Mouse (Mus musculus) hindbrain, postnatal 0 days (tissue): ENCODE results near the gene Osmr. TPM values are rescaled to one million over a fixed set of nuclear protein-coding genes. Genes with fewer than 3 reads are reported as not detected.

Experiments
- ATAC-seq: fragments of 200-750 bp; cut with Nextera tagmentation; 2 replicates; pipeline ENCODE4 v1.8.0; 2017; ENCODE audit warnings: mild to moderate bottlenecking, moderate TSS enrichment, moderate library complexity
- DNase-seq: peaks from one replicate; pipeline ENCODE4 v3.0.0-alpha.2; 2015; ENCODE audit warnings: low spot score
- H3K27ac ChIP-seq: fragments of 300-500 bp; sonication (generic); 2 replicates; pipeline ENCODE4 v1.5.1; 2014; ENCODE audit warnings: mild to moderate bottlenecking
- H3K27me3 ChIP-seq: fragments of 300-500 bp; sonication (generic); 2 replicates; pipeline ENCODE4 v1.6.1; 2014; ENCODE audit warnings: low read length, mixed read lengths; ENCODE audit not compliant: insufficient read depth
- H3K36me3 ChIP-seq: fragments of 300-500 bp; sonication (generic); 2 replicates; pipeline ENCODE4 v1.6.1; 2014; ENCODE audit warnings: low read length, mixed read lengths; ENCODE audit not compliant: insufficient read depth
- H3K4me1 ChIP-seq: fragments of 300-500 bp; sonication (generic); 2 replicates; pipeline ENCODE4 v1.6.1; 2014; ENCODE audit warnings: antibody characterized with exemption, low read length, mixed read lengths; ENCODE audit not compliant: insufficient read depth
- H3K4me2 ChIP-seq: fragments of 300-500 bp; sonication (generic); 2 replicates; pipeline ENCODE4 v1.6.1; 2014; ENCODE audit warnings: low read depth, mild to moderate bottlenecking, low read length, moderate library complexity, mixed read lengths
- H3K4me3 ChIP-seq: fragments of 300-500 bp; sonication (generic); 2 replicates; pipeline ENCODE4 v1.5.1; 2014; ENCODE audit warnings: low read length
- H3K9ac ChIP-seq: fragments of 300-500 bp; sonication (generic); replicated peaks from 2 replicates; pipeline ENCODE4 v1.6.1; 2014; ENCODE audit warnings: mild to moderate bottlenecking, low read length, moderate library complexity, mixed read lengths
- H3K9me3 ChIP-seq: fragments of 300-500 bp; sonication (generic); 2 replicates; pipeline ENCODE4 v1.6.1; 2016; ENCODE audit warnings: low read length, mixed read lengths
- CTCF ChIP-seq: IDR thresholded peaks from 2 replicates; pipeline ENCODE4 v1.5.1; 2016; ENCODE audit warnings: antibody characterized with exemption, control low read depth, low read depth
- WGBS: fragments of 180-500 bp; shearing (Covaris S2); extraction: QIAGEN DNeasy Blood & Tissue Kit; methylation state at CpG from one replicate; pipeline ENCODE4 v1.1.7; 2014; 5-methylcytosine and 5-hydroxymethylcytosine counted together
- polyA plus RNA-seq: library from polyadenylated mRNA; unstranded; fragments of >200 nt; fragmentation: Nextera tagmentation; extraction: Ambion mirVana; gene quantifications from 2 replicates; pipeline ENCODE4 v1.2.1, GENCODE M21; 2015
- total RNA-seq: library from RNA; depleted of rRNA; stranded (reverse); fragments of >200 nt; gene quantifications from 2 replicates; pipeline ENCODE4 v1.2.3, GENCODE M21; 2014; rRNA removed

The Osmr gene
- total RNA-seq (2.2 and 2.7 TPM in 2 replicates), polyA plus RNA-seq (1.8 and 2.4 TPM in 2 replicates)

DNA sequence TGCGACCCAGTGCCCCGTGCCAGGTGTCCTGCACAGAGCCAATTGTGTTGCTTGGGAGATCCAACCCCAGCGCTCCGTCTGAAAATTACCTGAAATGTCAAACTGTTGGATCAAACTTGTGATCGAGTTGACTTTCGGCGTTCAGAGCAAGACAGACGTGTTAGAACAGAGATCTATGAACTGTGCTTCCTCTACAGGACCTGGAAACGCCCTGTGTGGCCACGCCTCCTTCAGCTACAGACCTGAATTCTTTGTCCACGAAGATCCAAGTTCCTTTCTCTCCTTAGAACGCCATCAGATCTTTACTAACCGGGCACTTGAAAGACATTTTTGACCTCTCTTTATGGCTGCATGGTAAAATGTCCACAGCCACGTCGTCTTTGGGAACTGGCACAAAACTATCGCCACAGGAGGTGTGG lies at the start of gene Osmr:
Gene Osmr (minus strand): TSS at position 369 of the 419 bp plus-strand sequence.
- no peaks in the 10 kb centered on the region for H3K9me3 ChIP-seq
- H3K4me3 ChIP-seq = peak within 1 kb of the TSS; percentile 41
- H3K4me2 ChIP-seq = peak within 1 kb of the TSS; percentile 65
- H3K9ac ChIP-seq = peak within 1 kb of the TSS; percentile 40
- H3K27ac ChIP-seq = 0 out of 2 replicates have a peak within 1 kb of the TSS, but pooled peaks have one; percentile 41
- DNase-seq = no peak
- TF ChIP-seq CTCF = no peak
- H3K4me1 ChIP-seq = peaks cover 4% of the 10 kb centered on the region; the same call in 1 of the 2 replicates
- 0 out of 2 replicates have a peak, but pooled peaks have one; percentile 18 for ATAC-seq
- H3K36me3 ChIP-seq = no peaks in the 10 kb centered on the region
- whole genome bisulfite sequencing = 10% methylated on average over 16 of the region's 16 CpGs
- peaks cover 7% of the 10 kb centered on the region; the same call in 1 of the 2 replicates for H3K27me3 ChIP-seq

DNA sequence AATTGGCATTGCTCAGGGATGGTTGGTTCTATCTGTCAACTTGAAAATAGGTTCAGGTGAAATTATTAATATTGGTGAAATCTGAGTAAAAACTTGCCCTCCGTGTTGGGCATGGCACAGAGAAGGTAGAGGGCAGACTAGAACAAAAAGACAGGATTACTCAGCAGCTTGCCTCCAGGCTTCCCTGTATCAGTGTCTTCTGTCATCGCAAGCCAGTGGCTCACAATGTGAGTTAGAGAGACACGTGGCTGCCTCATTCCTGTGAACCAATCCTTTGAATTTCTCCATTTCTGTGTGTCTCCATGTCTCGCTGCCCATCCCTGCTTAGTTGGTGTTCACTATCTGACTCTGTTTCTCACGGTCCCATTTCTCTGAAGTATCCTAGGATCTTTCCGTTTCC lies 44.6 kb upstream of the Osmr start:
- Histone ChIP-seq H3K9me3 (no peaks in the 10 kb centered on the region), H3K36me3 (no peaks in the 10 kb centered on the region), H3K4me1 (no peaks in the 10 kb centered on the region), H3K4me3 (no peak overlapping the region), H3K9ac (no peak overlapping the region), H3K27ac (no peak overlapping the region), H3K27me3 (no peaks in the 10 kb centered on the region), H3K4me2 (no peak overlapping the region)
- DNase-seq (no peak), ATAC-seq (no peak)
- TF ChIP-seq CTCF = no peak
- WGBS = 85% methylated on average over 6 of the region's 6 CpGs

GRCm38 (mm10) chr15:6914163-6914562 lies 39.4 kb upstream of the Osmr start:
- H3K36me3 ChIP-seq = no peaks in the 10 kb centered on the region
- H3K9me3 ChIP-seq = no peaks in the 10 kb centered on the region
- no peak for TF ChIP-seq CTCF
- ATAC-seq (no peak), DNase-seq (no peak)
- H3K27ac ChIP-seq = no peak overlapping the region
- H3K4me3 ChIP-seq = no peak overlapping the region
- no peaks in the 10 kb centered on the region for H3K4me1 ChIP-seq
- H3K4me2 ChIP-seq = no peak overlapping the region
- no peaks in the 10 kb centered on the region for H3K27me3 ChIP-seq
- H3K9ac ChIP-seq = no peak overlapping the region
- WGBS = 73% methylated on average over 6 of the region's 6 CpGs

DNA sequence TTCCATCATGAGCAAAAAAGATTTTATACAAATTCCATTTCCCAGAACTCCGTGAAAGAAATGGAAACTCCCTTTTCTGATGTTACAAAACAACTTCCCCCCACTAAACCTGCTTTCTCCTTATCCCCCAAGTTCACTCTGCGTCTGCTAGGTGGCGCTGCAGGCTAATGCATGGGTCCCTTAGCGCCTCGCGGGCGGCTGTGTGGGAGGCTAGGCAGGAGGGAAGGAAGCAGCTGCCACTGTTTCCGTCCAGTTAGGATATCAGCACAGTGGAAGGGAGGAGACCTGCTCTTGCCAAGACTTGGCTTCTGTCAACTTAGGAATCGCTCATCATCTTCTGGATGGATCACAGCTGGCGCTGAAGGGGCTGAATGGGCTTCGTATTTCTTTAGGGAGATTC lies 34.9 kb upstream of the Osmr start:
- TF ChIP-seq CTCF = peak; percentile 99
- ATAC-seq (peak; percentile 94), DNase-seq (peak; percentile 95)
- H3K4me1 ChIP-seq = no peaks in the 10 kb centered on the region
- 3% methylated on average over 11 of the region's 11 CpGs for WGBS
- H3K9ac ChIP-seq = no peak overlapping the region
- peak overlapping the region; percentile 44 for H3K4me2 ChIP-seq
- H3K36me3 ChIP-seq = no peaks in the 10 kb centered on the region
- H3K9me3 ChIP-seq = no peaks in the 10 kb centered on the region
- no peak overlapping the region for H3K4me3 ChIP-seq
- H3K27ac ChIP-seq = no peak overlapping the region
- no peaks in the 10 kb centered on the region for H3K27me3 ChIP-seq

- no peaks in the 10 kb centered on the region for H3K36me3 ChIP-seq
- H3K4me1 ChIP-seq = no peaks in the 10 kb centered on the region
- DNase-seq (no peak), ATAC-seq (no peak)
- no peak for TF ChIP-seq CTCF
- WGBS = 66% methylated on average over 14 of the region's 14 CpGs
- no peaks in the 10 kb centered on the region for H3K27me3 ChIP-seq
- H3K9me3 ChIP-seq = no peaks in the 10 kb centered on the region
- H3K4me2 ChIP-seq = no peak overlapping the region
- no peak overlapping the region for H3K4me3 ChIP-seq
- H3K27ac ChIP-seq = no peak overlapping the region
- no peak overlapping the region for H3K9ac ChIP-seq
Measured at GRCm38 (mm10) chr15:6909084-6909483, 34.3 kb upstream of the Osmr start.

GRCm38 (mm10) chr15:6908601-6909000 lies 33.8 kb upstream of the Osmr start:
- H3K4me2 ChIP-seq = no peak overlapping the region
- ATAC-seq (no peak), DNase-seq (no peak)
- no peak overlapping the region for H3K9ac ChIP-seq
- WGBS = 65% methylated on average over 5 of the region's 5 CpGs
- H3K27ac ChIP-seq = no peak overlapping the region
- no peaks in the 10 kb centered on the region for H3K9me3 ChIP-seq
- no peak for TF ChIP-seq CTCF
- H3K27me3 ChIP-seq = no peaks in the 10 kb centered on the region
- H3K4me3 ChIP-seq = no peak overlapping the region
- H3K4me1 ChIP-seq = no peaks in the 10 kb centered on the region
- no peaks in the 10 kb centered on the region for H3K36me3 ChIP-seq

- H3K4me2 ChIP-seq = no peak overlapping the region
- H3K27ac ChIP-seq = no peak overlapping the region
- no peaks in the 10 kb centered on the region for H3K9me3 ChIP-seq
- H3K27me3 ChIP-seq = no peaks in the 10 kb centered on the region
- ATAC-seq (no peak), DNase-seq (no peak)
- H3K36me3 ChIP-seq = no peaks in the 10 kb centered on the region
- H3K4me3 ChIP-seq = no peak overlapping the region
- 86% methylated on average over 19 of the region's 19 CpGs for WGBS
- no peak for TF ChIP-seq CTCF
- no peak overlapping the region for H3K9ac ChIP-seq
- no peaks in the 10 kb centered on the region for H3K4me1 ChIP-seq
Measured at GRCm38 (mm10) chr15:6906260-6907047, 31.7 kb upstream of the Osmr start.
